Mouse (Mus musculus) midbrain, embryonic 14.5 days (tissue): ENCODE data around the gene Zfp664. TPM values are rescaled to one million over a fixed set of nuclear protein-coding genes. Genes with fewer than 3 reads are reported as not detected.

Source experiments
- ATAC-seq: fragments of 200-750 bp; cut with Nextera tagmentation; 2 replicates; pipeline ENCODE4 v1.8.0; 2017; ENCODE audit warnings: moderate number of reproducible peaks, moderate library complexity; ENCODE audit not compliant: low FRiP score, low TSS enrichment
- DNase-seq: peaks from one replicate; pipeline ENCODE4 v3.0.0-alpha.2; 2015
- H3K27ac ChIP-seq: fragments of 300-500 bp; sonication (generic); replicated peaks from 2 replicates; pipeline ENCODE4 v1.5.1; 2014; ENCODE audit warnings: mild to moderate bottlenecking, low read depth, low read length, moderate library complexity
- H3K27me3 ChIP-seq: fragments of 300-500 bp; sonication (generic); 2 replicates; pipeline ENCODE4 v1.6.1; 2014; ENCODE audit warnings: low read length, control low read depth, mixed read lengths; ENCODE audit not compliant: control insufficient read depth, insufficient read depth
- H3K36me3 ChIP-seq: fragments of 300-500 bp; sonication (generic); 2 replicates; pipeline ENCODE4 v1.6.1; 2014; ENCODE audit warnings: low read length, control low read depth; ENCODE audit not compliant: control insufficient read depth, insufficient read depth
- H3K4me1 ChIP-seq: fragments of 300-500 bp; sonication (generic); 2 replicates; pipeline ENCODE4 v1.6.1; 2014; ENCODE audit warnings: mild to moderate bottlenecking, antibody characterized with exemption, low read length, control low read depth; ENCODE audit not compliant: control insufficient read depth, insufficient read depth
- H3K4me2 ChIP-seq: fragments of 300-500 bp; sonication (generic); 2 replicates; pipeline ENCODE4 v1.6.1; 2014; ENCODE audit warnings: mild to moderate bottlenecking, low read length, moderate library complexity
- H3K4me3 ChIP-seq: fragments of 300-500 bp; sonication (generic); replicated peaks from 2 replicates; pipeline ENCODE4 v1.5.1; 2014; ENCODE audit warnings: low read depth, low read length
- H3K9ac ChIP-seq: fragments of 300-500 bp; sonication (generic); replicated peaks from 2 replicates; pipeline ENCODE4 v1.6.1; 2014; ENCODE audit warnings: mild to moderate bottlenecking, low read length, moderate library complexity
- H3K9me3 ChIP-seq: fragments of 300-500 bp; sonication (generic); 2 replicates; pipeline ENCODE4 v1.6.1; 2016; ENCODE audit warnings: low read length, control low read depth, mixed read lengths; ENCODE audit not compliant: control insufficient read depth
- WGBS: fragments of 180-500 bp; shearing (Covaris S2); extraction: QIAGEN DNeasy Blood & Tissue Kit; methylation state at CpG from one replicate; pipeline ENCODE4 v1.1.7; 2014; 5-methylcytosine and 5-hydroxymethylcytosine counted together
- polyA plus RNA-seq: library from polyadenylated mRNA; unstranded; fragments of >200 nt; fragmentation: Nextera tagmentation; extraction: Ambion mirVana; gene quantifications from 2 replicates; pipeline ENCODE4 v1.2.1, GENCODE M21; 2014

Zfp664 gene
- polyA plus RNA-seq, 1 experiment from 2014 or later: 107 TPM

DNA sequence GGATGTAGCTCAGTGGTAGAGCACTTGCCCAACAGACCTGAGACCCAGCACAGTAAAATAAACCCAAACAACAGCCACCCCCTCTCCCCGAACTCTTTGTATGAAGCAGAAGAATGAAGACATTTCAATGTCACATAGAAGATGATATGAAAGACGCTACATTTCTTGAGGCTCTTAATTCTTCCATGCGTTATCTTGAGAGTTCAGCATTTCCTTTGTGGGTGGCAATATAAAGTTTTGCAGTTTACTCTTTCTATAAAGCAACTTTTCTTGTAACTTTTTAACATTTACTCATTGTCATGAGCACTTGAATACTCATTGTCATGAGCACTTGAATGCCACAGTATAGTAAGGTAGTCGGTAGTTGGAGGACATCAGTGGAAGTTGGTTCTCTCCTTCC is 8.3 kb upstream of the Zfp664 start:
- no peaks in the 10 kb centered on the region for H3K9me3 ChIP-seq
- H3K27ac ChIP-seq: no peak overlapping the region
- H3K4me3 ChIP-seq: no peak overlapping the region
- no peaks in the 10 kb centered on the region for H3K36me3 ChIP-seq
- DNase-seq (no peak), ATAC-seq (no peak)
- WGBS: 93% methylated on average over 4 of the region's 4 CpGs
- H3K4me2 ChIP-seq: no peak overlapping the region
- no peaks in the 10 kb centered on the region for H3K27me3 ChIP-seq
- 0 out of 2 replicates have a peak, but pooled peaks cover 3% of the 10 kb centered on the region for H3K4me1 ChIP-seq
- H3K9ac ChIP-seq: no peak overlapping the region

DNA sequence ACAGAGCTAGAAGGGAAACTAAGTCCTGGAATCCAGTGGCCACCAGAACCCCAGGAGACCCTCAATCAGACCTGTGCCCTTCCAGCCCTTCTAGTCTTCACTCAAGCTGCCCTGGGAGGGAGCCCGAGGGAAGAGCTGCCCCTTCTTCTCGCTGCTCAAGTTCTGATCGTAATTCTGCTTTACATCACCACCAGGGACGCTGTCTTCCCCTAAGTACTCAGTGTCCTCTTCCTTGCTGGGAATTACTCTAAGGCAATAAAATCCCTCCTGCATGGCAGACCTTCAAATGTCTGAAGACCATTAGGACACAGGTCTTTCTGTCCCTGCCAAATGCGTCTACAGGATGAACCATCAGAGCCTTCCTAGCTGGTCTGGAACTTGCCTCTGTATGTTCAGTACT is 2.5 kb upstream of the Zfp664 start:
- WGBS: 15% methylated on average over 5 of the region's 5 CpGs
- Histone ChIP-seq H3K36me3 (0 out of 2 replicates have a peak, but pooled peaks cover 2% of the 10 kb centered on the region), H3K4me1 (peaks cover 33% of the 10 kb centered on the region), H3K27ac (no peak overlapping the region), H3K4me3 (no peak overlapping the region), H3K4me2 (peak overlapping the region; percentile 89), H3K9me3 (no peaks in the 10 kb centered on the region), H3K27me3 (no peaks in the 10 kb centered on the region), H3K9ac (no peak overlapping the region)
- DNase-seq (peak; percentile 58), ATAC-seq (no peak)

DNA sequence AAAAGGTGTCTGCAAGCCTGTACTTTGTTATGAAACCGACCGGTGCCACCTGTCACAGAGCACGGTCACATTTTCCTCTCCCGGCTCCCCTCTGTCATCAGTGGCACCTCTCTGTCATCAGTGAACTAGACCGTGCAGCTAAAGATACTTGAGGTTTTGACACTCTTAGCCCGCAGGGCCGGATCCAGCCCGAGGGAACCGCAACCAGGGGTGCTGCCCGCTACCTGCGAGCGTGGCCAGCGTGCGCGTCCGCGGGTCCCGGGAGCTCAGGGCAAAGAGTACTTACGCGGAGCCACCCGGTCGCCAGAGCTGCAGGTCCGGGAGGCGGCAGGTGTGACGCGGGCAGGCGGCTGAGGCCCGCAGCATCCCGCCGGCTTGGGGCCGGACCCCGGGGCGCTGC is 1.0 kb upstream of the Zfp664 start:
- Histone ChIP-seq H3K9me3 (no peaks in the 10 kb centered on the region), H3K27me3 (no peaks in the 10 kb centered on the region), H3K9ac (peak overlapping the region; percentile 80), H3K4me2 (peak overlapping the region; percentile 89), H3K4me3 (peak overlapping the region; percentile 88), H3K4me1 (peaks cover 35% of the 10 kb centered on the region), H3K27ac (peak overlapping the region; percentile 92), H3K36me3 (peaks cover 5% of the 10 kb centered on the region; the same call in 1 of the 2 replicates)
- ATAC-seq: no peak
- WGBS: under 1% methylated on average over 33 of the region's 33 CpGs
- peak; percentile 51 for DNase-seq

DNA sequence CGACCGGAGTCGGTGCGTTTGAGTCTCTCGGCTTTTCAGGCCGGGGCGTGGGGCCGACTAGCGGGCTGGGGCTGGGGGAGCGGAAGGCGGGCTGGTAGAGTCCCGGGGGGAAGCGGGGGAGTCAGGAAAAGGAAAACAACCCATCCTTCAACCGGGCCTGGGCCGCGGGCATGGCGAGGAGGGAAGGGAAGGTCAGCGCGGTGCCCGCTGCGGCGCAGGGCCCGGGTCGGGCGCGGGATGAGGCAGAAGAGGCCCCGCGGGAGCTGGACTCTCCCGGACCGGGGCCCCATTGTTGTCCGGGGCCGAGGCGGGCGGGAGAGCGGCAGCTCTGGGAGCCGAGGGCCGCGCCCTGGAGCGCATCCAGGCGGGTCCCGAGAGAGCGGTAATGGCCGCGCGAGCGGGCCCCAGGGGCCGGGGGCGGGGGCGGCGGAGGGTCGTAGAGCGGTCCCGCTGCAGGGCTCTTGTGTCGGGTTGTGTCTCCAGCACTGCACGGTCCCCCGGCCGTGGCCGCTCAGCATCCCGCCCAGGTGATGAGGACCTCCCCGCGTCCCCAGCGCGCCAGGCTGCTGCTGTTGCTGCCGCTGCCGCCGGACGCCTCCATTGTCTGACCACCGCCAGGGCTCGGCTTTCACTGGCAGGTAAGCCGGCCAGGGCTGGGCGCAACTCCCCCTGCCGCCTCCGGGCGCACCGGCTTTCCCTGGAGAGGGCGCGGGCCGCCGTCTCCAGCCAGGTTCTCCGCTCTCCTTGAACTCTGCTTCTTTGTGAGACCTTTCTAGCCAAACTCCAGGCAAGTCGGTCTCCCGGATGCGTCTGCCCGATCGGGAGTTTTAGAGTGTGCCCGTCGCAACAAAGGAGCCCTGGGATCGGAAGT is 615 bp downstream of the Zfp664 start:
- H3K9ac ChIP-seq: peak overlapping the region; percentile 95
- H3K4me1 ChIP-seq: peaks cover 35% of the 10 kb centered on the region
- H3K4me3 ChIP-seq: peak overlapping the region; percentile 88
- H3K36me3 ChIP-seq: peaks cover 11% of the 10 kb centered on the region; the same call in 1 of the 2 replicates
- H3K27ac ChIP-seq: peak overlapping the region; percentile 94
- H3K27me3 ChIP-seq: no peaks in the 10 kb centered on the region
- WGBS: under 1% methylated on average over 79 of the region's 88 CpGs
- ATAC-seq: no peak; the same call in 1 of the 2 replicates
- DNase-seq: no peak
- no peaks in the 10 kb centered on the region for H3K9me3 ChIP-seq
- peak overlapping the region; percentile 80 for H3K4me2 ChIP-seq

DNA sequence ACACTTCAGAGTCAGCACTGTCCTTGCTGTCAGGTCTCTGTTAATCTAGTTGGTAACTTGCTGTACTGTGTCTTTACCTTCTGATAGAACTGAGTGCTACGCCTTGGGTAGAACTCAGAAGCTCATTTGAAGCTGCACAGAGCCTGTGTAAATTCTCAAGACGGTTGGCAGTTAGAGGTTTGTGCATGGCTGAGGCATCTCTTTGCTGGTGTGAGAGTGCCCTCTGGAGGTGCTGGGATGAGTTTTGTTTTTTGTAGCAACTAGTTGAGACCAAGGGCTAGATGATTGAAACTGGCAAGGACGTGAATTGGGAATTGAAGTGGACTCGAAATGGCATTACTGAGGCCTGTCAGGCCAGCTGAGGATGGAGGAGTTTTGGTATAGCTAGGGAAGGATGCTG is 6.5 kb downstream of the Zfp664 start:
- DNase-seq (peak; percentile 82), ATAC-seq (no peak)
- Histone ChIP-seq H3K36me3 (peaks cover 16% of the 10 kb centered on the region; the same call in 1 of the 2 replicates), H3K4me2 (no peak overlapping the region), H3K4me1 (peaks cover 16% of the 10 kb centered on the region), H3K27me3 (no peaks in the 10 kb centered on the region), H3K9ac (no peak overlapping the region), H3K9me3 (no peaks in the 10 kb centered on the region), H3K4me3 (no peak overlapping the region), H3K27ac (no peak overlapping the region)
- 39% methylated on average over 4 of the region's 4 CpGs for WGBS

DNA sequence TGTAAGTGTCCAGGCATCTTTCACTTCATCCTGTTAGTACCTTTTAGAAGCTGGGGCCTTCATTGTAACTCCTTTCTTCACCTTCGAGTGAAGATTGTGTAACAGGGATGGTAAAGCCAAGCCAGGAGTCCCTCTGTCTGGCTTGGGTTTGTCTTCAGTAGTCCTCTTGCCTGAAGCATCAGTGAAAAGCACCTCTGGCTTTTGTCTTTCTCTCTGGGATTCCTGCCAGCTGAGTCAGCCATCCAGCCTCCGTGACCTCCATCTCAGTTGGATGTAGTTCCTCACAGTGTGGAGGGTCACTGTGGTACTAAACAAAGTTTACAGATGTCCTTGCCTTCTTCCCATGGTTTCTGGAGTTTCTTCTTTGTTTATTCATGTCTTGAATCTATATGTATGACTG is 9.5 kb downstream of the Zfp664 start:
- Histone ChIP-seq H3K4me1 (0 out of 2 replicates have a peak, but pooled peaks cover 4% of the 10 kb centered on the region), H3K27me3 (no peaks in the 10 kb centered on the region), H3K4me2 (no peak overlapping the region), H3K4me3 (no peak overlapping the region), H3K9me3 (no peaks in the 10 kb centered on the region), H3K27ac (no peak overlapping the region), H3K9ac (no peak overlapping the region), H3K36me3 (peaks cover 17% of the 10 kb centered on the region; the same call in 1 of the 2 replicates)
- 81% methylated on average over 2 of the region's 2 CpGs for WGBS
- ATAC-seq (no peak), DNase-seq (no peak)

DNA sequence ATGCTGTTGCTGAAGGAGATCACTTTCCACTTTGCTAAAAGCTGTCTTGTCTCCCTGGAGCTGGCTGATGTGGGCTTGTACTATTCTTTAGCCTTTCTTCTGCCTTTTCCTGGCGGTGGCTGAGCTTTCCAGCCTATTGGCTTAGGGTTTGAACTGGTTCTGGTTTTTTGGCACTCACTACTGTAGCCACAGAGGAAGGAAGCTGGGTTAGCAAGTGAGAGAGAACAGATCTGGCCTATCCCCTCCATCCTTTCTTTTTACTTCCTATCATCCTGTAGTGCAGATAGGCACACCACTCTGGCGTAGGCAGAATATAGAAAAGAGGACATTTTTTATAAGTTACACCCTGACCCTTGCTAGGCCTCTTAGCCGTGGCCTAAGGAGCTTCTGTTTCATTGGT is 10.6 kb downstream of the Zfp664 start:
- 0 out of 2 replicates have a peak, but pooled peaks cover 4% of the 10 kb centered on the region for H3K4me1 ChIP-seq
- H3K36me3 ChIP-seq: peaks cover 17% of the 10 kb centered on the region; the same call in 1 of the 2 replicates
- DNase-seq: no peak
- 87% methylated on average over 3 of the region's 3 CpGs for WGBS
- H3K9ac ChIP-seq: no peak overlapping the region
- H3K27me3 ChIP-seq: no peaks in the 10 kb centered on the region
- ATAC-seq: no peak
- no peak overlapping the region for H3K4me2 ChIP-seq
- H3K4me3 ChIP-seq: no peak overlapping the region
- H3K27ac ChIP-seq: no peak overlapping the region
- no peaks in the 10 kb centered on the region for H3K9me3 ChIP-seq

DNA sequence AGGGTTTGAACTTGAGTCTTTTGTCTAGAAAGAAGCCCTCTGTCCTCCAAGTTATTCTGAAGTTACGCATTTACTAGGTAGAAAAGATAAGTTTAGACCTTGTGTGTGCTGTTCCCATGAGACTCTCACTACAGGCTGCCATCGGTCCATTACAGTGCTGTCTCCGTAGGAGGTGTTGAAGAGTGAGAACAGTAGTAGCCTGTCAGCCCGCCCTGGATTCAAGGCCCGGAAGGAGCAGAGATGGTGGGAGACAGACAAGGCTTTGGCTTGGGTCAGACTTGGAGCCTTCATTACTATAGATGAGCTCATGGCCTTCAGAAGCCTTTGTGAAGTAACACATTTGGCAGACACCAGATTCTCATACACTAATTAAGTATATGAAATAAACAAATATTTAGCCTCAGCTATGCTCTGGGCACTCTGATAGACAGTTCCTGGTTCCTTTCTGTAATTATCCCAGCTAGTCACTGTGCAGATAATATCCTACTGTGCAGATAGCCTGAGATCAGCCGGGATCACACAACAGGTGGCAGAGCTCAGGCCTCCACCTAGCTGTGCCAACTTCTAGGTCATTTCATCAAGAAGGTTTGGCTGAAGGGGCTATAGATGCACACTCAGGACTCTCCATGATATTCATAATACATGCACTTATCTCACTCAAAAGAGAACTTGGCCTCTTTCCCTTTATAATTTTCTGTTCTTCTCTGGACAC is 11.6 kb downstream of the Zfp664 start:
- Histone ChIP-seq H3K4me1 (no peaks in the 10 kb centered on the region), H3K4me3 (no peak overlapping the region), H3K4me2 (no peak overlapping the region), H3K27me3 (no peaks in the 10 kb centered on the region), H3K36me3 (peaks cover 20% of the 10 kb centered on the region; the same call in 1 of the 2 replicates), H3K27ac (no peak overlapping the region), H3K9ac (no peak overlapping the region), H3K9me3 (no peaks in the 10 kb centered on the region)
- 90% methylated on average over 6 of the region's 6 CpGs for WGBS
- no peak for ATAC-seq
- no peak for DNase-seq
